Mouse (Mus musculus): ENCODE measurements around the gene Map3k6.

The Map3k6 gene

DNA sequence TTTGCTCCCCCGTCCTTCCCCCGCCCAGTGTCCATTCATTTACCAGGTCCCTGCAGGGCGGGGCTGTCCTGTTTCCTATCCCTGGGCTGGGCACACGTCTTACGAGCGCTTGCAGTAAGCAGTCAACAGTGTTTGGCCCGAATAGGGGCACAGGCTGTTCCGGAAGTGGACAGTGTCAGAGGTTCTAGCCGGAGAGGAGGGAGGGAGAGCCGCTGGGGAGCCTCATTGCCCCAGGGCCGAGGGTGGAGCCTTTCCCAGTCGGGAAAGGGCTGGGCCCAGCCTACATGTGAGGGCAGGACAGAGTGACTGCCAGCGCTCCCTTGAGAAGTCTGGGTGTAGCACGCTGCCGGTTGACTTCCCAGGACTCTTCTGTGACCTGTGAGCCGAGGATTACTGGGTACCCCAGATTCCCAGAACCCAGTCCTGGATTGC is at the start of gene Map3k6:
Map3k6 (plus strand) TSS at position 329 of the 432 bp plus-strand sequence.
- DNase-seq (ENCODE audit: low spot score) = peak; percentile 75

DNA sequence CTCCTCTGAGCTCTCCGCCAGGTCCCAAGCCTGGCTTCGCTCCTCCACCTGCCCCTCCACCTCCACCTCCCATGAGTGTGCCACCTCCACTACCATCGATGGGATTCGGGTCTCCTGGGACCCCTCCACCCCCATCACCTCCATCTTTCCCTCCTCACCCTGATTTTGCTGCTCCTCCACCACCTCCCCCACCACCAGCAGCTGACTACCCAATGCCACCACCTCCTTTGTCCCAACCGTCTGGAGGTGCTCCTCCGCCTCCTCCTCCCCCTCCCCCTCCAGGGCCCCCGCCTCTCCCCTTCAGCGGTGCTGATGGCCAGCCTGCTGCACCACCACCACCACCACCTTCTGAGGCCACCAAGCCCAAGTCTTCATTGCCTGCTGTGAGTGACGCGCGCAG is 46.1 kb upstream of the Map3k6 start:
- DNase-seq (ENCODE audit: low spot score) = no peak

DNA sequence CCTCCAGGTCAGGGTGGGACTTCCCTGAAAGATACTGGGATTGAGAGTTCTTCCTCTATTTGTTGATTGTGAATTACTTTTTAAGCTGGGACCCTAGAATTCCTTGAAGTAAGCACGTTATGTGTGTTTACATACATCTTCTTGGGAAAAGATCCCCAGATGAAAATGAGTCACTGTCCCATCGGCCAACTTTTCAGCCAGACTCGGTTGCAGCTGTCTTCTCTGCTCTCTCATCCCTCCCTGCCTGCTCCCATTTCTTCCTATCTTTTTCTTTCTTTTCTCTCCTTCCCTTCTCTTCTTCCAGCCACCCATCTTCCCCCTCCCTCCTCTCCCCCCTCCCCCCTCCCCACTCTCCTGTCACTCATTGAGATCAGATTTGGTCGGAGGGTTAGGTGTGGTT is 45.6 kb upstream of the Map3k6 start:
- DNase-seq (ENCODE audit: low spot score) = no peak

DNA sequence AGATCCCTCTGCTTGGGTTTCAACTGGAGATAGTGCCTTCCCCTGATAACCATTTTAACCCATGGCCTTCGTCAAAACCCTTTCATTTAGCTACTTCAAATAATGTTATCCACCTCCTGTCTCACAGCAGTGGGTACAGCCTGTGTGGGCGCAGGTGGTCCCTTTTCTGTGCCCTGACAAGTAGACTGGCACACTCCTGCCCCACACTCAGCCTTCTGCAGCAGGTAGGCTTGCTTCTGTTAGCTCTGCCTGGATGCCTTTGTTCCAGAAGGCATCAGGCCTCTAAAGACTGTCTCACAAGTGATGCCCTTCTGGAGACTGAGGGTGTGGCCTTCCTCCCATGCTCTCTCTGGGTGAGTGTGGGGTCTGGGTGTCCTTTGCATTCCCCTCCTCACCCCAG is 44.5 kb upstream of the Map3k6 start:
- DNase-seq (ENCODE audit: low spot score) = no peak

DNA sequence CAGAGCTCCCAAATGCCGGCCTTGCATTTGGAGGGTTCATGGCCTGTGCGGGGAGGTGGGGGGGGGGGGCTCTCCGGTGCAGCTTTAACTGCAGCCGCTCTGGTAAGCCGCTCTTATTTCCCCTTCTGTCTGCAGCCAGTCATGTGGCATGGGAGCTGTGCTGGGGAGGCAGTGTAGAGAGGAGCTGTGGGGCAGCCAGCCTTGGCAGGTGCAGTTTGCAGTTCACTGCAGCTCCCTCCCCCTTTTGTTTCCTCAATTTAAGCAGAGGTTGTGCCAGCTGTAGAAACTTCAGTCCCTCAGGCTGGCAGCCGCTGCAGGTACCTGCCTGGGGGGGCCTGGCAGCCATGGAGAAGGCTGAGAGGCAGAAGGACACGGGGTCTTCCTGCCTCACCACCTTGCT is 43.8 kb upstream of the Map3k6 start:
- DNase-seq (ENCODE audit: low spot score) = no peak

DNA sequence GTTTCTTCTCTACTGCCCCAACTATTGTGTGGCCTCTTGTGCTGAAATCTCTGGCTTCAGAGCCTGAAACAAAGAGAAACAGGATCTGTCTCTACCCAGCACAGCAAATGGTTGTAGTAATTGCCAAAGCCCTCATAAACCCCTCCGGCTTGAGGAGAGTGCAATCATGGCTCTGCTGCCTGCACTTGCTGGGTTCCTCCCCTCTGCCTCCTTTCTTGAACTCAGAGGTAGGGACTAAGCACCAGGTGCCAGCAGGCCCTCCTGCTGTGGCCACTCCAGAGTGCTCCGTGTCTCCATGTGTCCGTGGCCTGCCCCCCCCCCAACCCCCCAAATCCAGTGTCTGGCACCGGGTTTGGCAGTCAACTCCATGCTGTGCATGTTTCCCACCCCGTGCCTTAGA is 43.3 kb upstream of the Map3k6 start:
- no peak for DNase-seq (ENCODE audit: low spot score)

DNA sequence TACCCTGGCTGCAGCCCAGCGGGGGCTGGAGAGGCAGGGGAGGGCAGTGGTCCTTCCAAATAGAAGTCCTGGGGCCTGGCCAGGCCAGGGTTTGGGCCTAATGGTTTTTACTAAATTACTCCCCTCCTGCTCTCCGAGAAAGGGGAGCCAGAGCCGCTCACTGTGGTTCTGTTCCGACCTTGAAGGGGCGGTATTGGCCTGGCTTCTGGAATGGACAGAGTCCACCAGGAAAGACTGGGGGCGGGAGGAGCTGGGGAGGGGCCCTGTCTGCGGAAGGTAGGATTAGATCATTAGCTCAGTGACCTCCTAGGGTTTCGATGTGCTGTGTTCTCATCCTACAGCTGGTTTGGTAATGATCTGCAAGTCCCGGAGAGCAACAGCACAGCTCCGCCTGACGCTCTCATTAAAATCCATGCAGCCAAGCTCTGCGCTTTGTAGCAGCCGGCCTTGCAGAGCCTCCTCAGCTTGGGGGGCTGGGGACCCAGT is 42.8 kb upstream of the Map3k6 start:
- DNase-seq (ENCODE audit: low spot score) = no peak

DNA sequence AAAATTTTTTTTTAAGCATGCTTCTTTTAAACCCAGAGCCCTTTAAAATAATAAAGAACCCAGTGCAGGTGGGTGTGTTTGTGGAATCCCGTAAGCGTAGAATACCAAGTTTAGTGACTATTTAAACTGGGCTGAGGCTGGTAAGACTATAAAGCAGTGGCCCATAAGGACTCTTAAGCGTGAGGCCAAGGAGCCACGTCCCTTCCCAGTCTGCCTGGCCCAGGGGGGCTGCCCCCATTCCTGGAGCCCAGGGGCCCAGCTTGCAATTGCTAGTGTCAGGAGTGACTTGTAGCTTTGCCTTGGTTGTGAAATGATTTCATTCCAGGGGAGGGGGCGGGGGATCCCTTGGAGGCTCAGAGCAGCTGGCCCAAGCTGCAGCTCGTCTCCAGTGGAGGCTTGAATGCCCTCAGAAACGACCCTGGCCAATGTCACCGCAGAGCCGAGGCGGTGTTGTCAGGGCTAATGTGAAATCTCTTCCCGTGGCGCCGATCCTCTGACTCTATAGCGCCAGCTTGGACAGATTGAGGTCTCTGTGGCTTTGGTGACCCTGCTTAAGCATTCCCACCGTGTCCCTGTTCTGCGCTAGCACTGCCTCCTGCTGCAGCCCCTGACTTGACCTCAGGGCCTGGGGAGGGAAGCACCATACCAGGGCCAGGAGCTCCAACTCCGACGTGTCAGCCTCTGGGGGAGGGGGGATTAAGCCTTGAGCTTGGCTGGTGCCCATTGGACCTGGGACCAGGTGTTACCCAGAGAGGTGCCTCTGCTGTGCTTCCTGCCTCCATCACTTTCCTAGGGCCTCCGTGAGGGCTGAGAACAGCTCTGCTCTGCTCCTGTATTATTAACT is 42.1 kb upstream of the Map3k6 start:
- DNase-seq (ENCODE audit: low spot score) = no peak

DNA sequence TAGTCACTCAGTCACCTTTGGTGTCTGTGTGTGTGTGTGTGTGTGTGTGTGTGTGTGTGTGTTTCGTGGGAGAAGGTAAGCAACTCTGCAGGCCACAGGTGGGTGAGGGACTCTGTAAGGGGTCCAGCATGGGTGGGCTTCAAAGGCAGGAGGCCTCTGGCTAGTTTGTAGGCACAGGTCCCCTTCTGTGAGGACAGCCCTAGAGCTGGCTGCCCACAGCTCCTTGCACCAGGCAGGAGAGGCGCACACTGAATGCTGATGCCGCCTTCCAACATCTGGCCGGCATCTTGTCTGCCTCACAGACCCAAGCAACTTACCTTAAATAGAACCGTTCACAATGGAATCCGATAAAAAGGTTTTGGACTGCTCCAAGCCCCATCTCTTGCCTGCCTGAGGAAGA is 40.9 kb upstream of the Map3k6 start:
- DNase-seq (ENCODE audit: low spot score) = no peak

DNA sequence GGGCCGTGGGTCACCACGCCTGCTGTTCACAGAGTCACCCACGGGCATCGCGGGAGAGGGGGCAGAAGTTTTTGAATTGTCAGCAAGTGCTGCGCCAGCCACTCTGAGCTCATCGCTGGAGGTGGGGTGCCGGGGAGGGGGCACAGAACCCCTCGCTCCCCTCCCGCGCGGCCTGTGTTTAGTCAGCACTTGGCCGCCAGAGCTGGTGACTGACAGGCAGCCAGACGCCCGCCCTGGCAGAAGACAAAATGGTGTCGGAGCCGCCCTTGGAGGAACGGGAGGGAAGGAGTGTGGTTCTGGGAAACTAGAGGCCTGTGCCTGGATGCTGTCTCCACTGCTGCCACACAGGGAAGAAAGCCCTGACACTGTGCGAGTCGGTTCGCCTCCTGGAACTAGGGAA is 40.3 kb upstream of the Map3k6 start:
- DNase-seq (ENCODE audit: low spot score) = no peak

DNA sequence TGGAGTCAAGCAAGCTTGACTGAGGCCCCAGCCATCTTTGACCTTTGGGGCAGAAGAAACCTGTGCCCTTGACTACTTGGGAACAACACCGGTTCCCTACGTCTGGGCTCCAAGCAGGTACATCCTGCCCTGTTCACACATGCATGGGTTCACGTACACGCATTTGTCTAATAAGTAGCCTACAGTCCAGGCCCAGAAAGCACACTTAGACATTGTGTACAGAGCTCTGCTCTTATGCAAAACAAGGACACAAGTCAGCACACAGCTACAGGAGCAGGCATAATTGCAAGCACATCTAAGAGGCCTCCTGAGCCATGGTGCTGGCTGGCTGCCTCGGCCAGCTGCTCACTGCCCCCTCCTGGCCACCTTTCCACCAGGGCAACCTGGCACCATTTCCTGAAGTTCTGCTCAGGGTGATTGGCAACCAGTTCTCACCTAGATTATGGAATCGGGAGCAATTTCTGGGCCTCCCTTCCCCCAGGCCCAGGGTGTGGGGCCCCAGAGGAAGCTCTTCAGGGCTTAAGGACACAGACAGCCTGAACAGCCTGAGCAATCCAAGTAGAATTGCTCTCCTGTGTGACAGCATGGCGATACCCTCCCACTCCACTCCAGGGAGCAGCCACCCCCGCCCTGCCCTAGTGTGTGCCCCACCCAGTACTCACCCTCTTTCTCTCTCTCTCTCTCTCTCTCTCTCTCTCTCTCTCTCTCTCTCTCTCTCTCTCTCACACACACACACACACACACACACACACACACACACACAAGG is 39.4 kb upstream of the Map3k6 start:
- DNase-seq (ENCODE audit: low spot score) = peak; percentile 47

DNA sequence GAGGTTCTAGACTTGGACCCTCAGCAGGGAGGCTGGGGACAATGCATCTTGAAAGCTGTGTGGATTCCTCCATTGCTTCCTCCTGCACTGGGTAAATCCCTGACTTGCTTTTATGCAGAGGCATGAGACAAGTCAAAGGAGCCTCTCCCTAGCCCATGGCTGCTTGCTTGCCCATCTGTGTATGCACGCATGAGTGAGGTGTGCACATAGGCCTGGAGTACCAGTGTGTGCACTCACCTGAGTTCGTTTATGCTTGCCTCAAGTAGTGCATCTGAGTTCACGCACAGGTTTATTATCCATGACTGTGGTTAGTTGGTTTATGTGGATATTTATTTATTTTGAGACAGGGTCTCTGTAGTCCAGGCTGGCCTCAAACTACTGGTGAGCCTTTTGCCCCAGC is 38.4 kb upstream of the Map3k6 start:
- DNase-seq (ENCODE audit: low spot score) = no peak

DNA sequence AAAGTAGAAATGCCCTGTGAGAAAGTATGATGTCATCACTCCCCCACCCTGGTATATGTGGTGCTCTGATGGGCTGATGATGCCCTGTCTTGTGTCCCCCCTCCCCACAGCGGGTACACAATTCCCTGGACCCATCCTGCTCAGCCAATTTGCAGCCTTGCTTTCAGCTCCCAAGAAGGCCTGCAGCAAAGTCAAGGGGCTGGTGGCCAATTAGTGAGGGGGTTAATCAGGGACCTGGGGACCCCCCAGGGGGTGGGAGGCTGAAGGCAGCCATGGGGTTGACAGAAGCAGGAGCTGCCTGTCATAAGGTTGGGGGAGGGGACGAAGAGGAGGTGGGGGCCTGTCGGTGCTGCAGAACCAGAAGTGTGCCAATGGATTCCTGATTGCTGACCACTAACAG is 37.0 kb upstream of the Map3k6 start:
- DNase-seq (ENCODE audit: low spot score) = no peak

DNA sequence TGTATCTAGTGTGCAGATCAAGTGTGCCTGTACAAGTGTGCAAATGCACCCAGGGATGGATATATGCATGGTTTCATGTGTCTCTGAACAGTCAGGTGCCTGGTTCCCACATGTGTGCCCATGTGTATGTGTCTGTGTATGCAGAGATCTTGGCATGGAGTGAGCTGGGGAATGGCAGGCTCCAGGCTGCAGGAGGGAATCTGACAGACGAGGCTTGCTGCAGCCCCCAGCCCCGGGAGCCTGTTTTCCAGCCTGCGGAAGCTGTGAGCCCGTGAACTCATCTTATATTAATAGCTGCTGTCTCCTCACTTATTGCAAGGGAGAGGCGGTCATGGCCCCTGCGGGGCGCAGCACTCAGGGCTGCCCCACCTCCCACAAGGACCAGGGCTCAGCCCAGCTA is 36.2 kb upstream of the Map3k6 start:
- DNase-seq (ENCODE audit: low spot score) = no peak

DNA sequence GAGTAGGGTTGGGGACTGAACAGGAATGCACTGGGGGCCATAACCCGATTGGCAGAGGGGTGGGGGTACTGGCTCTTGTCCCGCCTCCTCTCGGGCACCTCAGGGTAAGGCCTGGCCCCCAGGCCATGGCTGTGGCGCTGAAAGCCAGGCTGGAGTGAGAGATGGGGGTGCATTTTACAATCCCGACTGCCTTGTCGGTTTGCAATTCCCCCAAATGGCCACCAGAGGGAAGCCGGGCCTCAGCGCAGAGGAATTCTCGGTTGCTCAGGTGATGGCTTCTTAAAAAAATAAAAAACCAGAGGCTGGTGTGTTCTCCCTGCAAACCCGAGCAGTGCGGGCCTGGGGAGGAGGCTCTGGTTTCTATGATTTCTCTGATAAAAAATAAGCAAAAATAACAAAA is 31.3 kb upstream of the Map3k6 start:
- DNase-seq (ENCODE audit: low spot score) = no peak

DNA sequence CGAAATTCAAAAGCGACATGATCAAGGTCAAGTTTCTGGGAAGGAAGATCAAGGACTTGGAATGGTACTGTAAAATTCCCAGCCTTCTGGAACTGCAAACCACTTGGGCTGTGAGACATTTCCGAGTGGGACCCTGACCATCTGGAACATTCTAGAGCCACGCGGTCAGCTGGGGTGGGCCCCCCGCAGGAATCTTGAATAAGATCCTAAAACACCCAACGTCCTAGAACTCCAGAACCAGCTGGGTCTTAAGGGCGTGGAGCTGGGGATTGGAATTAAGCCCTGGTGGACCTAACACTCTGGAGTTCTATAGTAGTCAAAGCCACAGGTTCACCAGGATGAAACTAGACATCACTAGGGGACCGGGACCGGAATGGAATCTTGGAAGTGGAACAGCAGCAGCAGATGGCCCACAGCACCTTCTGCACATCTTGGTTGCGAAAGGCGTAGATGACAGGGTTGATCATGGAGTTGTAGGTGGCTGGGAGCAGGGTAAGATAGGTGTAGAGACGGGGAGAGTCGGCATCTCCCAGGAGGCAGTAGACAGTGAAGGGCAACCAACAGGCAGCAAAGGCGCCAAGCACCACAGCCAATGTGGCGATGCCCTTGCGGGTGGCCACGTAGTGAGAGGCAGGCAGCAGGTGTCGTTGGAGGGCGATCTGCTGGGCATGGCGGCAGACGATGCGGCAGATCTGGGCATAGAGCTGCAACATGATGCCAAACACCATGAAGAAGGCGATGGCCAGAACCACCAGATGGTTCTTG is 30.4 kb upstream of the Map3k6 start:
- no peak for DNase-seq (ENCODE audit: low spot score)

DNA sequence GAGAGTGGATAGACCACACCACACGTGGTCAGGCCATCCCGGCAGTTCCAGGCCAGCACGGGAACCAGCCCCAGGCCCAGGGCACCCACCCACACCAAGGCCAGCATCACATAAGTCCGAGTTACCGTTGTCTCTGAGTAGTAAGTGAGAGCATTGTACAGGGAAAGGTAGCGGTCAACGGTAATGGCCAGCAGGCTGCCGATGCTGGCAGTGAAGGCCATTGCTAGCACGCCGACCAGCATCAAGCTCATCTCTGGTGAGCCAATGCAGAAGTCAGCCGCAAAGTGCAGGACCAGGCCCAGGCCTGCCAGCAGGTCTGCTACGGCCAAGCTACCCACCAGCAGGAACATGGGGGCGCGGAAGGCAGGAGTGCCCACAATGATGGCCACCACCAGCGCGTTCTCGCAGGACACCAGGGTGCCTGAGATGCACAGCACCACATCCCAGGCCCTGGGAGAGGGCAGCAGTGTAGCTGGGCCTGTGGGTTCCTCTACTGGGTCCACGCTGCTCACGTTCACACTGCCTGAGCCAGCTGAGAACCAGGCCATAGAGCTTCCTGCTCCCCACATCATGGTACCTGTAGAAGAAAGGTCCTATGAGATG is 29.7 kb upstream of the Map3k6 start:
- no peak for DNase-seq (ENCODE audit: low spot score)

DNA sequence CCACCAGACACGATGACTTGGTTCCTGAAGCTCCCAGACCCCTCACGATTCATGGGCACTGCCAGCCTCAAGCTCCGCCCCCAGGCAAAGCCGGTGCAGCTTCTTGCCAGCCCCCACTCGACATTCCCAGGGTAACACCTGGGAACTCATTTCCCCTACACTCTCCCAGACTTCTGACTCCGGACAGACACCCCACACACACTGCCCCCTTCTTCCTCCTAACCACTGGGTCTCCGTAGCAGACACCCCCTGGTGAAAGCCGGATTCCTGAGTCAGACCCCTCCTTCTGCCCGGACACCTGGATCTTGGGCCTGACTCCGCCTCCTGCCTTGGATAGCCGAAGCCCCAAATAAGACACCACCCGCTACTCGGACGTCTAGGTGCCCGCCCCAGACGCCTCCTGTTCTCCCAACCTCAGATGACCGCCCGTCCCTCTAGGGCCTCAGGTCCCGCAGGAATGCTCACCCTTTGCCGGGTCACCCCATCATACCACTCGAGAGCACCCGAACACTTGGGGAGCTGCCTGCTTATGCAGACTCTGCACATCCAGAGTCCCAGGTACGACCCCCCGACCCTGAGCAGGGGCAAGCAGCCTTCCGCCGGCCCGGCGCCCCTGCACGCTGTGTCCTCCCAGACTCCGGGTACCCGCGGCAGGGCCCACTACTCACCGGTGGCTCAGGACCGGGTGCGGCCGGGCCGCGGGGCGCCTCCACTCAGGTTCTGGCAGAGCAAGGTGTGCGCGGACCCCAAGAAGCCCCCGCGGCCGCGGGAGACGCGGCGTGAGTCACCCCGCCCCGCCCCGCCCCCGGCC is 28.7 kb upstream of the Map3k6 start, which contains the start of the genes Cd164l2 and Gpr3:
Cd164l2 (plus strand) TSS at position 381 of the 811 bp plus-strand sequence.
Gpr3 (minus strand) TSS at position 786 of the 811 bp plus-strand sequence.
- DNase-seq (ENCODE audit: low spot score) = no peak

DNA sequence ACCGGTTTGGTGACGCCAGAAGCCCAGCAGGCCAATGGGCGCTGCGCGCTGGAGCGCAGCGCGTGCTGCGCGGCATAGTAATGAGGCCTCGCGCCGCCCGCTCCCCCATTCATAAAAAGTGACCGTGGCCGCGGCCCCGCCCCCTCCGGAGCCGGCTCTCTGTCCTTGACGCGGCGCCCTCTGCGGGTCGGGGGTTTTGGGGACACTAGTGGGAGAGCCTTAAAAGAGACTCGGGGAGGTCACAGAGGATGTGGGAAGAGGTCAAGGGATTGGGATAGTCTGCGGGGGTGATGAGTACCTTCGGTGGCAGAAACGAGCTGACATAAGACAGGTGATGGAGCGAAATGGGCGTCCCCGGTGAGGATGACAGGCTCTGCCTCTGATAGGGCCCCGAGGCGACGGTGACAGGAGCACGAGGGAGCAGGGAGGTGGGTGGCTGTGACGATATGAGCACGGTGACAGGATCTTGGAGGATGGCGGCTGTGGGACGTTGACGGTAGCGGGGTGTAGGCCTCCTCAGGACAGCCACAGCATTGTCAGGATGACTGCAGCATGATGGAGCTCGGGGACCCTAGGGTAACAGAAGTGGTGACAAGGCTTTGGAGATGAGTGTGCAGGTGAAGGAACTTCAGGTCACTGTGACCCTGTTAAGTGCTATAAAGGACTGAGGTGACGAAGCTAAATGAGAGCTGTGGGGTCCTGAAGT is 27.9 kb upstream of the Map3k6 start:
- peak; percentile 55 for DNase-seq (ENCODE audit: low spot score)

DNA sequence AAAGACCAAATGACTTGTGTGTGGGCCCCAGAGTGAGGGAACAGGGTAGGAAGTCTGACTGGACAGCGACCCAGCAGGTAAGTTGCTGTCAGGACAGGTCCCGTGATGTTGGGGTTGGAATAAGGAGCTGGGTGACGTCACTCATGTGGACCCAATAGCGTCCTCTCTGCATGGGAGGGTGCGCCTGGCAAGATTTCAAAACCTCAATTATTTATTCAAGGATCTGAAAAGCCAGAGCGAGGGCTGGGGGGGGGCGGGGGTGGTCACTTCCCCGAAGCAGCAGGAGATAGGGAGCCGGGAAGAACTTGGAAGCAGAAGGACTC is 27.4 kb upstream of the Map3k6 start:
- no peak for DNase-seq (ENCODE audit: low spot score)

DNA sequence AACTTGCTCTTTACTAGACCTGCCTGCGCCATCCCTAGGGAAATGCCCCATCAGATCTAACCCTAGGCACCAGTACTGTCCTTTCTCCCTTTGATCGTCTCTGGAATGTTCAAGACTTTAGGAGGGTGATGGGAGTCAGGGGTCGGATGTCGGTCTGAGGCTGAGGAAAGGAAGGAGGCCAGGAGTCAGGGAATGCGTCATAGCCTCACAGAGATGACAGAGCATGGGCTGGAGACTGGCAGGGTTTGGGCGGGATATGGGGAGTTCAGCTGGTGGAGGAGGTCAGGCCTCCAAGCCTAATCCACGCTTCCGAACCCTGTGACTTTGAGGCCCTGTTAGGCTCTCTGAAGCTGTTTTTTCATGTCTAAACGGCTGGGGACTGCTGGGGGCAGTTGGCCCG is 27.0 kb upstream of the Map3k6 start:
- no peak for DNase-seq (ENCODE audit: low spot score)

All from ovary, adult 18-20 months (tissue).